Mouse (Mus musculus): ENCODE results near the gene Ube2r2. TPM values are rescaled to one million over a fixed set of nuclear protein-coding genes. Genes with fewer than 3 reads are reported as not detected.

Gene Ube2r2
- polyA plus RNA-seq (2017; shearing (Covaris generic)): 75.8 TPM

GRCm38 (mm10) chr4:41135711-41136453 is at the start of gene Ube2r2:
Gene Ube2r2 (plus strand): TSS chr4:41135743.

GRCm38 (mm10) chr4:41097871-41098576 is 37.5 kb upstream of the Ube2r2 start, which contains the start of gene Aqp3:
Gene Aqp3 (minus strand): TSS chr4:41098183.

GRCm38 (mm10) chr4:41124180-41124951 is 11.2 kb upstream of the Ube2r2 start, which contains the start of gene Nol6:
Gene Nol6 (minus strand): TSS chr4:41124455.

Other genes with a start within 250 kb of the Ube2r2 start
- gene Spink4, start 215.7 kb upstream of the Ube2r2 start, polyA plus RNA-seq (2017; shearing (Covaris generic)): not detected
- 153 TPM for gene Bag1, start 187.4 kb upstream of the Ube2r2 start, polyA plus RNA-seq (2017; shearing (Covaris generic))
- 52.9 TPM for gene Chmp5, start 187.3 kb upstream of the Ube2r2 start, polyA plus RNA-seq (2017; shearing (Covaris generic))
- 113 TPM for gene Nfx1, start 164.8 kb upstream of the Ube2r2 start, polyA plus RNA-seq (2017; shearing (Covaris generic))
- gene Aqp7, start 87.6 kb upstream of the Ube2r2 start, polyA plus RNA-seq (2017; shearing (Covaris generic)): not detected
- gene Aqp3, start 37.6 kb upstream of the Ube2r2 start, polyA plus RNA-seq (2017; shearing (Covaris generic)): 9.4 TPM
- 33.1 TPM for gene Nol6, start 11.3 kb upstream of the Ube2r2 start, polyA plus RNA-seq (2017; shearing (Covaris generic))
- 58.7 TPM for gene Ubap2, start 139.4 kb downstream of the Ube2r2 start, polyA plus RNA-seq (2017; shearing (Covaris generic))
- gene Dcaf12, start 179.1 kb downstream of the Ube2r2 start, polyA plus RNA-seq (2017; shearing (Covaris generic)): 59.5 TPM
- gene Ubap1, start 213.3 kb downstream of the Ube2r2 start, polyA plus RNA-seq (2017; shearing (Covaris generic)): 98.3 TPM

Data from effector memory CD4-positive, alpha-beta T cell, adult 5 months (primary cell).